Mouse (Mus musculus): ENCODE data around the gene Rasl11b.

DNA sequence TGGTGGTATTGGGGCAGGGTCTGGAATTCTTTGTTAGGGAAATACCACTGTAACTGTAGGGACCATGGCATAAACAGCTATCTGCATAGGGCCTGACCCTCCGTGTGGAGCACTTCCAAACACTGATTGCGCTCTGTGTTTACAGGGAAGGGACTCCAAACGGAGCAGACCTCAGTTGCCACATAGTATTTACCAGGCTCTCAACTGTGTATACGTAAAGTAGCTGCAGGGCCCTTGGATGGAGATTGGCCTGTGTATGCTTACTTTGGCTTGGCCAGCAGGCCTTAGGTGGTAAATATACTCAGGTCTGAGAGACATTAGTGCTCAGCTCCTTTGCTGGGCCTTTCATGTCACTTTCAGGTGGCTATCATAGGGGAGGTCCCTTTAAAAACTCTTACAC, 7.4 kb downstream of the Rasl11b start:
- TF ChIP-seq CTCF (conservative IDR thresholded peaks at IDR 0.05; ENCODE audit: low read length) (no peak), NANOG (IDR thresholded peaks at IDR 0.05; ENCODE audit: borderline replicate concordance, low read length) (no peak)

All from E14TG2a.4 (cell line).